Mouse (Mus musculus) myocyte (in vitro differentiated cells): ENCODE results near the gene Borcs6. TPM values are rescaled to one million over a fixed set of nuclear protein-coding genes. Genes with fewer than 3 reads are reported as not detected.
A peak's percentile ranks its signal among the peaks of the same experiment; 100 is the strongest.

Source experiments
- H3K27me3 ChIP-seq: one replicate; pipeline ENCODE4 v1.6.1; 2011; ENCODE audit not compliant: control insufficient read depth, insufficient read depth, insufficient read length
- H3K36me3 ChIP-seq: one replicate; pipeline ENCODE4 v1.6.1; 2011; ENCODE audit not compliant: control insufficient read depth, insufficient read depth
- H3K4me2 ChIP-seq: one replicate; pipeline ENCODE4 v1.6.1; 2011; ENCODE audit warnings: low read depth, control low read depth
- H3K4me3 ChIP-seq: one replicate; pipeline ENCODE4 v1.5.1; 2011; ENCODE audit warnings: mild to moderate bottlenecking, control low read depth, moderate library complexity
- H3K79me2 ChIP-seq: one replicate; pipeline ENCODE4 v1.6.1; 2011; ENCODE audit not compliant: control insufficient read depth, insufficient read depth
- H3ac ChIP-seq: one replicate; pipeline ENCODE4 v1.6.1; 2011; ENCODE audit not compliant: control insufficient read depth, insufficient read length
- CEBPB ChIP-seq: IDR thresholded peaks from 2 replicates; pipeline ENCODE4 v1.6.1; 2011; ENCODE audit warnings: mild to moderate bottlenecking, moderate library complexity; ENCODE audit not compliant: poor library complexity, insufficient read depth, severe bottlenecking
- E2F4 ChIP-seq: IDR thresholded peaks from one replicate; pipeline ENCODE4 v1.6.1; 2011; ENCODE audit warnings: mild to moderate bottlenecking, control low read depth, moderate library complexity; ENCODE audit not compliant: insufficient read depth
- MAX ChIP-seq: IDR thresholded peaks from one replicate; pipeline ENCODE4 v1.6.1; 2011; ENCODE audit warnings: low read depth, mild to moderate bottlenecking, control low read depth
- MYOD1 ChIP-seq, 3 experiments: IDR thresholded peaks; one replicate each; pipeline ENCODE4 v1.6.1; 2011; ENCODE audit warnings: control low read depth in 2 of 3, low read depth in 2 of 3, mild to moderate bottlenecking in 2 of 3, moderate library complexity in 1 of 3; ENCODE audit not compliant: insufficient read length in 2 of 3, control insufficient read depth in 1 of 3
- MYOG ChIP-seq, 3 experiments: IDR thresholded peaks; one replicate each; pipeline ENCODE4 v1.6.1; 2011; ENCODE audit warnings: control low read depth in 2 of 3, low read depth in 2 of 3, mild to moderate bottlenecking in 2 of 3; ENCODE audit not compliant: insufficient read length in 2 of 3, control insufficient read depth in 1 of 3, insufficient read depth in 1 of 3
- POLR2A ChIP-seq: IDR thresholded peaks from one replicate; pipeline ENCODE4 v1.6.1; 2011; ENCODE audit warnings: low read depth, mild to moderate bottlenecking, control low read depth, moderate library complexity; ENCODE audit not compliant: insufficient read length
- POLR2AphosphoS2 ChIP-seq: IDR thresholded peaks from one replicate; pipeline ENCODE4 v1.6.1; 2011; ENCODE audit warnings: low read depth, control low read depth; ENCODE audit not compliant: insufficient read length
- REST ChIP-seq: IDR thresholded peaks from one replicate; pipeline ENCODE4 v1.6.1; 2011; ENCODE audit warnings: mild to moderate bottlenecking, control low read depth, moderate library complexity; ENCODE audit not compliant: insufficient read depth, insufficient read length
- SRF ChIP-seq: IDR thresholded peaks from one replicate; pipeline ENCODE4 v1.6.1; 2011; ENCODE audit warnings: low read depth; ENCODE audit not compliant: control insufficient read depth, insufficient read length
- TCF12 ChIP-seq: IDR thresholded peaks from one replicate; pipeline ENCODE4 v1.6.1; 2011; ENCODE audit warnings: mild to moderate bottlenecking, control low read depth; ENCODE audit not compliant: poor library complexity, insufficient read depth, severe bottlenecking
- TCF3 ChIP-seq: IDR thresholded peaks from one replicate; pipeline ENCODE4 v1.6.1; 2011; ENCODE audit warnings: low read depth, control low read depth; ENCODE audit not compliant: insufficient read length
- USF1 ChIP-seq: IDR thresholded peaks from one replicate; pipeline ENCODE4 v1.6.1; 2011; ENCODE audit warnings: low read depth, mild to moderate bottlenecking, control low read depth, moderate library complexity
- polyA plus RNA-seq: library from polyadenylated mRNA; unstranded; fragments of >200 nt; fragmentation: generic; extraction: Trizol; gene quantifications from one replicate; pipeline ENCODE4 v1.2.1, GENCODE M21; 2012; ENCODE audit warnings: missing spikeins

The Borcs6 gene
- polyA plus RNA-seq, 1 experiment: 27.2 TPM

DNA sequence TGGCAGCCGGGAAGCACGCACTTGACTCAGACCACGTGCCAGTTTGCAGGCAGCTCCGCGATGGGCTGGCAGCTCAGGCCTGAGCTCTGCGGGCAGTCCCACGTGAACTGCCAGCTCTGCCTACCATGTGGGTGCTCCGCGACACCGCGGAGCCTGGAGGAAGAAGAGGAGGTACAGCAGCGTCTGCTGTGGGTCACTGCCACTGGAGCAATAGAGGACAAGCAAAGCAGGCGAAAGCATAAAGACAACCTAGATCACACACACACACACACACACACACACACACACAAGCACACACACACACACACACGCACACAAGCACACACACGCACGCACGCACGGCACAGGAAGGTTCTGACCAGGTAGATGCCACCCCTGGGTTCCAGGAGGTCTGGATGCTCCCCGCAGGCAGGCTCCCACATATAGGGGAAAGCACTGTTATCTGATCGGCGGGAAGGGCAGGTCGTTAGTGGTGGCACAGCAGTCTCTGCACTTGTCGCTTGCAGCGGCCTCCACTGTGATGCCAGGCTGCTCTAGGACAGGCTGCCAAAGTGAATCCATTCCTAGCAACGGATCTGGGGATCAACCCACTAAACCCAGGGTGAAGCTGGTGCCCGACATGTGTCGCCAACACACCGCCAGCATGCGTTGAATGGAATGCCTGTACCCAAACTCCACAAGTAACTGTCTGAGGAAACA, 6.8 kb downstream of the Borcs6 start:
- H3K79me2 ChIP-seq: peaks cover 6% of the 10 kb centered on the region
- peak overlapping the region; percentile 43 for H3K4me2 ChIP-seq
- no peak overlapping the region for H3K4me3 ChIP-seq
- no peak for TF ChIP-seq MAX
- TF ChIP-seq E2F4: no peak
- no peak for TF ChIP-seq TCF12
- TF ChIP-seq TCF3: no peak
- no peak for TF ChIP-seq CEBPB
- H3K27me3 ChIP-seq: no peaks in the 10 kb centered on the region
- no peak overlapping the region for H3ac ChIP-seq
- no peaks in the 10 kb centered on the region for H3K36me3 ChIP-seq

DNA sequence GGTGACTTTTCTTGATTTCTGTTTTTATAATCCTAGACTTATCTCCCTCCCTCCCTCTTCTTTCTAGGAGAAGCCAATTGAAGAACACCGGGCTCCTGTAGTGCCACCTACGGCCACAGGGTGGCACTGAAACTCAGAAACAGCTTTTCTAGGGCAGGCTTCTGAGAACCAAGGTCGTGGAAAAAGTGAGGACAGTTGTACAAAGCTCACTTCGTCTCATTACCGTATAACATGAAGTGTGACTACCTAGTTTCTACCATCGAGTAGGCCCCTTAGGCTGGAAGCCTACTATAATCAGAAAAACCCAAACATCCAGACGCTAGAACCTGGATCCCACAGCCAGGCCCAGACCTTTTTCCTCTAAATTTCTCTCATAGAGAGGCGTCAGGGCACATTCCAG, 7.4 kb downstream of the Borcs6 start:
- no peaks in the 10 kb centered on the region for H3K79me2 ChIP-seq
- no peaks in the 10 kb centered on the region for H3K27me3 ChIP-seq
- H3K4me2 ChIP-seq: peak overlapping the region; percentile 62
- H3ac ChIP-seq: no peak overlapping the region
- TF ChIP-seq USF1: no peak
- no peak for TF ChIP-seq REST
- TF ChIP-seq CEBPB: no peak
- no peak overlapping the region for H3K4me3 ChIP-seq
- H3K36me3 ChIP-seq: no peaks in the 10 kb centered on the region

DNA sequence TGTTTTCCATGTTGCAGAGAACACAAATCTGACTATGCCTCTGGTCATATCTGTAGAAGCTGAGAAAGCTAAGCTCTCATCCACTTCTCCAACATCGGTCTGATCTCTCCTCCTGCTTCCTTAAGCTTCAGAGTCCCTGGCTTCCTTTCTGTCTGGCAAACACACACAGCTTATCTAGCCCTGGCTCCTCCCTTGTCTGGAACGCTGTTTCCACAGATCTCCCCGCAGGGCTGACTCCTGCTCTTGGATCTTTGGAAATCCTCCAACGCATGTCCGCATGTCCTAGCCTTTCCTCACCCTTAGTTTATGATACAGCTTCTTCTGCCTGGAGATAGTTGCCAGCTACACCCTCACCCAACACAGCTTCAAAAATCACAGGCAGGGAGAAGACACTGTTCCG, 8.1 kb downstream of the Borcs6 start:
- Histone ChIP-seq H3K79me2 (no peaks in the 10 kb centered on the region), H3K4me2 (peak overlapping the region; percentile 62), H3K4me3 (no peak overlapping the region), H3ac (no peak overlapping the region), H3K36me3 (no peaks in the 10 kb centered on the region), H3K27me3 (no peaks in the 10 kb centered on the region)
- TF ChIP-seq TCF12 (no peak), POLR2AphosphoS2 (no peak), SRF (no peak), TCF3 (no peak), MYOG (IDR thresholded peaks at IDR 0.05; ENCODE audit: control insufficient read depth in 1 of 3, insufficient read depth in 1 of 3, insufficient read length in 2 of 3, low read depth in 2 of 3) (no peak), MYOD1 (IDR thresholded peaks at IDR 0.05; ENCODE audit: control insufficient read depth in 1 of 3, insufficient read length in 2 of 3, low read depth in 2 of 3) (no peak), USF1 (no peak), MAX (no peak), POLR2A (no peak), E2F4 (no peak)

DNA sequence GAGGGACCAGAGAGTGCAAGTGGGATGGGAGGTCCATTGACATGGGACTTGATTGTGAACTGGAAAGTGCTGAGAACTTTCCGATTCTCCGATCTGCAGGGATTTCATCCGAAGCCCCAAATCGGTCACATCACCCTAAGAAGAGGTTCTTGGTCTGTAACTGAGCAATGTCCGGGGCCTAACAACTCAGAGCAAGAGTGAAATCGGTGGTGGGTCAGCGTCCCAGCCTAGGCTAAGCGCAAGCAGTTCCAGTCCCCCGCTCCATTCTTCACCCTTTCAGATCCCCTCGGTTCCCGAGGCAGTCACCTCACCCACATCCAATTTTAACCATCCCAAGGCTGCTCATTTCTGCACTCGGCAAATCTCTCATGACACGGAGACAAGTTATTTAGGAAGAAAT, 10.6 kb downstream of the Borcs6 start:
- Histone ChIP-seq H3K79me2 (no peaks in the 10 kb centered on the region), H3K4me2 (peak overlapping the region; percentile 84), H3K36me3 (no peaks in the 10 kb centered on the region), H3K4me3 (peak overlapping the region; percentile 40), H3K27me3 (no peaks in the 10 kb centered on the region), H3ac (peak overlapping the region; percentile 27)
- TF ChIP-seq POLR2AphosphoS2 (no peak), CEBPB (no peak), POLR2A (no peak), MYOD1 (IDR thresholded peaks at IDR 0.05; ENCODE audit: control insufficient read depth in 1 of 3, insufficient read length in 2 of 3, low read depth in 2 of 3) (no peak), USF1 (no peak), SRF (no peak)

DNA sequence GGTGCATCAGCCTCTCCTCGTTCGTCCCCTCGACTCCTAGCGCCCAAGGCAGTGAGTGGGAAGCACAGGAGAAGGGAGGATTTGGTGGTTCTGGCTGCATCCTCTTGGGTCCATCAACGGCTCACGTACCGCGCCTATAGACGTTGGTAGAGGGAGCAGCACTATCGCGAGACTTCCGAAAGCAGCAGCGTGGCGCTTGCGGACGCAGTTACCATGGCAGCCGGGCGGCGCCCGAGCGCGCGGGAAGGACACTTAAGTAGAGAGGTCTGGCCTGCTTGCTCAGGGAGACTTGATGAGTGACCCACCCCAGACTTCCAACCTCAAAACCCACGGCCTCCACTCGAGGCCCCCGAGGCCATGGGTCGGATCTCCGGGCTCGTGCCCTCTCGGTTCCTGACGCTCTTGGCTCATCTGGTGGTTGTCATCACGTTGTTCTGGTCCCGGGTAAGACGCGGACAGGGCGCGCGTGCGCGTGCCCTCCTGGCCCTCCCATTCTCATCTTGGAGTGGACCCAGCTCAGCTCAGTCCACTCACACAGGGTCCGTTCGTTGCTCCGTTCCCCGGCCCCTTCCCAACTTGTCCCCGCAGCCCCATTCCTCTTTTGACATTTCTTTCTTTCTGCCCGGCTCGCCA, 11.2 kb downstream of the Borcs6 start, which contains the start of gene Tmem107:
Gene Tmem107 (plus strand): TSS at position 217 of the 633 bp plus-strand sequence.
- Histone ChIP-seq H3K36me3 (no peaks in the 10 kb centered on the region), H3K27me3 (no peaks in the 10 kb centered on the region), H3K4me3 (peak within 1 kb of the TSS; percentile 40), H3K79me2 (no peaks in the 10 kb centered on the region), H3ac (peak within 1 kb of the TSS; percentile 27), H3K4me2 (peak within 1 kb of the TSS; percentile 84)
- TF ChIP-seq POLR2AphosphoS2: peak; percentile 99
- peak; percentile 95 for TF ChIP-seq POLR2A
- TF ChIP-seq USF1: no peak
- TF ChIP-seq MAX: peak; percentile 30
- no peak for TF ChIP-seq CEBPB
- no peak for TF ChIP-seq MYOD1 (IDR thresholded peaks at IDR 0.05; ENCODE audit: control insufficient read depth in 1 of 3, insufficient read length in 2 of 3, low read depth in 2 of 3)
- no peak for TF ChIP-seq E2F4
- no peak for TF ChIP-seq MYOG (IDR thresholded peaks at IDR 0.05; ENCODE audit: control insufficient read depth in 1 of 3, insufficient read depth in 1 of 3, insufficient read length in 2 of 3, low read depth in 2 of 3)
- TF ChIP-seq SRF: no peak
- TF ChIP-seq TCF3: no peak
- TF ChIP-seq REST: no peak
